Mouse (Mus musculus): ENCODE measurements around the gene Gm42688. TPM values are rescaled to one million over a fixed set of nuclear protein-coding genes. Genes with fewer than 3 reads are reported as not detected.
A peak's percentile ranks its signal among the peaks of the same experiment; 100 is the strongest.

The Gm42688 gene
- polyA plus RNA-seq, 1 experiment from 2014 or later = 1.7 TPM

- H3K36me3 ChIP-seq (ENCODE audit: control insufficient read depth, insufficient read depth, low read length) = no peaks in the 10 kb centered on the region; the same call in 1 of the 2 replicates
- no peak for ATAC-seq
- no peak overlapping the region for H3K4me2 ChIP-seq (ENCODE audit: low read depth, low read length)
- H3K27me3 ChIP-seq (replicated peaks; ENCODE audit: control insufficient read depth, insufficient read depth, low read length) = no peaks in the 10 kb centered on the region
- H3K27ac ChIP-seq (ENCODE audit: low read length) = no peak overlapping the region
- no peak overlapping the region for H3K4me3 ChIP-seq (ENCODE audit: low read length)
- no peak overlapping the region for H3K9ac ChIP-seq (ENCODE audit: low read depth, low read length)
- 55% methylated on average over 3 of the region's 3 CpGs for WGBS
- peaks cover 42% of the 10 kb centered on the region for H3K4me1 ChIP-seq (ENCODE audit: control insufficient read depth, insufficient read depth, low read length)
- no peaks in the 10 kb centered on the region for H3K9me3 ChIP-seq (ENCODE audit: control insufficient read depth, low read length)
Measured at GRCm38 (mm10) chr6:83134226-83134625, 32.8 kb downstream of the Gm42688 start.

- peaks cover 43% of the 10 kb centered on the region for H3K4me1 ChIP-seq (ENCODE audit: control insufficient read depth, insufficient read depth, low read length)
- ATAC-seq = peak; percentile 9; the same call in 1 of the 2 replicates
- 58% methylated on average over 7 of the region's 7 CpGs for WGBS
Measured at GRCm38 (mm10) chr6:83134951-83135513, 33.6 kb downstream of the Gm42688 start, which contains the start of gene Rtkn. Gene Rtkn, plus strand, starts transcription at chr6:83135463.

GRCm38 (mm10) chr6:83135571-83136161 lies 34.2 kb downstream of the Gm42688 start:
- H3K36me3 ChIP-seq (ENCODE audit: control insufficient read depth, insufficient read depth, low read length) = no peaks in the 10 kb centered on the region; the same call in 1 of the 2 replicates
- H3K9me3 ChIP-seq (ENCODE audit: control insufficient read depth, low read length) = no peaks in the 10 kb centered on the region
- H3K4me2 ChIP-seq (ENCODE audit: low read depth, low read length) = peak overlapping the region; percentile 81
- peak overlapping the region; percentile 100 for H3K27ac ChIP-seq (ENCODE audit: low read length)
- H3K4me1 ChIP-seq (ENCODE audit: control insufficient read depth, insufficient read depth, low read length) = peaks cover 41% of the 10 kb centered on the region
- H3K27me3 ChIP-seq (replicated peaks; ENCODE audit: control insufficient read depth, insufficient read depth, low read length) = no peaks in the 10 kb centered on the region
- H3K4me3 ChIP-seq (ENCODE audit: low read length) = peak overlapping the region; percentile 58
- no peak for ATAC-seq
- WGBS = 5% methylated on average over 37 of the region's 37 CpGs
- H3K9ac ChIP-seq (ENCODE audit: low read depth, low read length) = peak overlapping the region; percentile 87

More at GRCm38 (mm10) chr6:83134951-83135513, 33.6 kb downstream of the Gm42688 start, which contains the start of gene Rtkn:
- Histone ChIP-seq H3K4me3 (ENCODE audit: low read length) (peak within 1 kb of the TSS; percentile 58), H3K9ac (ENCODE audit: low read depth, low read length) (peak within 1 kb of the TSS; percentile 87), H3K9me3 (ENCODE audit: control insufficient read depth, low read length) (no peaks in the 10 kb centered on the region), H3K27ac (ENCODE audit: low read length) (peak within 1 kb of the TSS; percentile 100), H3K4me2 (ENCODE audit: low read depth, low read length) (peak within 1 kb of the TSS; percentile 81), H3K27me3 (replicated peaks; ENCODE audit: control insufficient read depth, insufficient read depth, low read length) (no peaks in the 10 kb centered on the region), H3K36me3 (ENCODE audit: control insufficient read depth, insufficient read depth, low read length) (no peaks in the 10 kb centered on the region; the same call in 1 of the 2 replicates)

GRCm38 (mm10) chr6:83136291-83136880 lies 35.0 kb downstream of the Gm42688 start:
- Histone ChIP-seq H3K27ac (ENCODE audit: low read length) (peak overlapping the region; percentile 100), H3K9ac (ENCODE audit: low read depth, low read length) (peak overlapping the region; percentile 87), H3K4me1 (ENCODE audit: control insufficient read depth, insufficient read depth, low read length) (peaks cover 34% of the 10 kb centered on the region), H3K36me3 (ENCODE audit: control insufficient read depth, insufficient read depth, low read length) (no peaks in the 10 kb centered on the region; the same call in 1 of the 2 replicates), H3K27me3 (replicated peaks; ENCODE audit: control insufficient read depth, insufficient read depth, low read length) (no peaks in the 10 kb centered on the region), H3K4me2 (ENCODE audit: low read depth, low read length) (peak overlapping the region; percentile 81), H3K4me3 (ENCODE audit: low read length) (peak overlapping the region; percentile 58), H3K9me3 (ENCODE audit: control insufficient read depth, low read length) (no peaks in the 10 kb centered on the region)
- ATAC-seq = no peak
- 20% methylated on average over 5 of the region's 5 CpGs for whole genome bisulfite sequencing

GRCm38 (mm10) chr6:83136881-83137575 lies 35.6 kb downstream of the Gm42688 start:
- Histone ChIP-seq H3K4me2 (ENCODE audit: low read depth, low read length) (peak overlapping the region; percentile 81), H3K9me3 (ENCODE audit: control insufficient read depth, low read length) (no peaks in the 10 kb centered on the region), H3K27me3 (replicated peaks; ENCODE audit: control insufficient read depth, insufficient read depth, low read length) (no peaks in the 10 kb centered on the region), H3K4me1 (ENCODE audit: control insufficient read depth, insufficient read depth, low read length) (peaks cover 36% of the 10 kb centered on the region), H3K27ac (ENCODE audit: low read length) (peak overlapping the region; percentile 100), H3K4me3 (ENCODE audit: low read length) (peak overlapping the region; percentile 58), H3K36me3 (ENCODE audit: control insufficient read depth, insufficient read depth, low read length) (no peaks in the 10 kb centered on the region; the same call in 1 of the 2 replicates), H3K9ac (ENCODE audit: low read depth, low read length) (peak overlapping the region; percentile 87)
- ATAC-seq = peak; percentile 75
- 1% methylated on average over 24 of the region's 26 CpGs for WGBS

GRCm38 (mm10) chr6:83137576-83137950 lies 36.1 kb downstream of the Gm42688 start:
- Histone ChIP-seq H3K4me3 (ENCODE audit: low read length) (peak overlapping the region; percentile 58), H3K4me2 (ENCODE audit: low read depth, low read length) (peak overlapping the region; percentile 81), H3K9ac (ENCODE audit: low read depth, low read length) (peak overlapping the region; percentile 87), H3K27me3 (replicated peaks; ENCODE audit: control insufficient read depth, insufficient read depth, low read length) (no peaks in the 10 kb centered on the region), H3K36me3 (ENCODE audit: control insufficient read depth, insufficient read depth, low read length) (no peaks in the 10 kb centered on the region; the same call in 1 of the 2 replicates), H3K27ac (ENCODE audit: low read length) (peak overlapping the region; percentile 100), H3K9me3 (ENCODE audit: control insufficient read depth, low read length) (no peaks in the 10 kb centered on the region), H3K4me1 (ENCODE audit: control insufficient read depth, insufficient read depth, low read length) (peaks cover 39% of the 10 kb centered on the region)
- peak; percentile 81 for ATAC-seq
- WGBS = 1% methylated on average over 12 of the region's 12 CpGs

GRCm38 (mm10) chr6:83138056-83138455 lies 36.6 kb downstream of the Gm42688 start:
- Histone ChIP-seq H3K4me2 (ENCODE audit: low read depth, low read length) (peak overlapping the region; percentile 81), H3K9ac (ENCODE audit: low read depth, low read length) (peak overlapping the region; percentile 87), H3K9me3 (ENCODE audit: control insufficient read depth, low read length) (no peaks in the 10 kb centered on the region), H3K27ac (ENCODE audit: low read length) (peak overlapping the region; percentile 100), H3K36me3 (ENCODE audit: control insufficient read depth, insufficient read depth, low read length) (no peaks in the 10 kb centered on the region; the same call in 1 of the 2 replicates), H3K4me1 (ENCODE audit: control insufficient read depth, insufficient read depth, low read length) (peaks cover 42% of the 10 kb centered on the region), H3K27me3 (replicated peaks; ENCODE audit: control insufficient read depth, insufficient read depth, low read length) (no peaks in the 10 kb centered on the region), H3K4me3 (ENCODE audit: low read length) (peak overlapping the region; percentile 58)
- ATAC-seq = peak; percentile 19
- WGBS = 2% methylated on average over 11 of the region's 11 CpGs

- no peak overlapping the region for H3K27ac ChIP-seq (ENCODE audit: low read length)
- 87% methylated on average over 8 of the region's 8 CpGs for WGBS
- H3K27me3 ChIP-seq (replicated peaks; ENCODE audit: control insufficient read depth, insufficient read depth, low read length) = no peaks in the 10 kb centered on the region
- H3K9me3 ChIP-seq (ENCODE audit: control insufficient read depth, low read length) = no peaks in the 10 kb centered on the region
- H3K9ac ChIP-seq (ENCODE audit: low read depth, low read length) = no peak overlapping the region
- ATAC-seq = no peak
- H3K4me1 ChIP-seq (ENCODE audit: control insufficient read depth, insufficient read depth, low read length) = peaks cover 38% of the 10 kb centered on the region
- no peaks in the 10 kb centered on the region; the same call in 1 of the 2 replicates for H3K36me3 ChIP-seq (ENCODE audit: control insufficient read depth, insufficient read depth, low read length)
- no peak overlapping the region for H3K4me2 ChIP-seq (ENCODE audit: low read depth, low read length)
- H3K4me3 ChIP-seq (ENCODE audit: low read length) = no peak overlapping the region
Measured at GRCm38 (mm10) chr6:83140044-83140443, 38.6 kb downstream of the Gm42688 start.

GRCm38 (mm10) chr6:83141636-83142035 lies 40.2 kb downstream of the Gm42688 start:
- Histone ChIP-seq H3K36me3 (ENCODE audit: control insufficient read depth, insufficient read depth, low read length) (no peaks in the 10 kb centered on the region; the same call in 1 of the 2 replicates), H3K4me3 (ENCODE audit: low read length) (peak overlapping the region; percentile 35; the same call in 1 of the 2 replicates), H3K27ac (ENCODE audit: low read length) (no peak overlapping the region), H3K9me3 (ENCODE audit: control insufficient read depth, low read length) (no peaks in the 10 kb centered on the region), H3K4me2 (ENCODE audit: low read depth, low read length) (peak overlapping the region; percentile 57), H3K4me1 (ENCODE audit: control insufficient read depth, insufficient read depth, low read length) (peaks cover 24% of the 10 kb centered on the region), H3K9ac (ENCODE audit: low read depth, low read length) (no peak overlapping the region), H3K27me3 (replicated peaks; ENCODE audit: control insufficient read depth, insufficient read depth, low read length) (no peaks in the 10 kb centered on the region)
- ATAC-seq = no peak
- WGBS = 53% methylated on average over 4 of the region's 4 CpGs
